Mouse (Mus musculus) cerebellum, adult 18-20 months (tissue): ENCODE data around the gene Nudt9.

Source experiments
- DNase-seq, 2 experiments: peaks; one replicate each; pipeline ENCODE4 v3.0.0; 2021

Gene Nudt9

DNA sequence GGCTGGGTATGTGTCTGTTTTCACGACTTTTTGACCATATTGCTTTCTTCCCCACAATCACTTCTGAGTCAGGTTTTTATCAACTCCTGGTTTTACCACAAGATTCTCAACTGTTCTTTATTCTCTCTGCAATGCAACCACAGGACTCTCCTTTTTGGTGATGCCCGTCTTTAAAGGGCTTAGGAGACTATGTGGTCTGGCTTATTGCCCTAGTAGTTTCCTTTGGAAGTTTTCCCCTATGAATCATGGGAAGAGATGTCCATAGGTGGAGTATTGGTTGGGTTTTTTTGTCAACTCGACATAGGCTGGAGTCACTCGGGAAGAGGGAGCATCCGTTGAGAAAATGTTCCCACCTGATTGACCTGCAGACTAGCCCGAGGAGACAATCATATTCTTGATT is 34.6 kb downstream of the Nudt9 start:
- no peak for DNase-seq

GRCm38 (mm10) chr5:104085366-104085765 is 39.3 kb downstream of the Nudt9 start:
- no peak for DNase-seq

GRCm38 (mm10) chr5:104089751-104090150 is 43.6 kb downstream of the Nudt9 start:
- no peak for DNase-seq

- DNase-seq: no peak
Observed at GRCm38 (mm10) chr5:104095416-104096077, 49.4 kb downstream of the Nudt9 start.

GRCm38 (mm10) chr5:104096078-104096938 is 50.2 kb downstream of the Nudt9 start:
- DNase-seq: no peak

GRCm38 (mm10) chr5:104101678-104102531 is 55.8 kb downstream of the Nudt9 start:
- DNase-seq: no peak

GRCm38 (mm10) chr5:104103171-104103570 is 57.1 kb downstream of the Nudt9 start:
- no peak for DNase-seq

GRCm38 (mm10) chr5:104104111-104104510 is 58.0 kb downstream of the Nudt9 start:
- no peak for DNase-seq

- peak in 1 of 2 experiments; percentile 7 for DNase-seq
Observed at GRCm38 (mm10) chr5:104108127-104108875, 62.2 kb downstream of the Nudt9 start.

GRCm38 (mm10) chr5:104108879-104109369 is 62.8 kb downstream of the Nudt9 start:
- DNase-seq: peak; percentile 48 to 49

DNA sequence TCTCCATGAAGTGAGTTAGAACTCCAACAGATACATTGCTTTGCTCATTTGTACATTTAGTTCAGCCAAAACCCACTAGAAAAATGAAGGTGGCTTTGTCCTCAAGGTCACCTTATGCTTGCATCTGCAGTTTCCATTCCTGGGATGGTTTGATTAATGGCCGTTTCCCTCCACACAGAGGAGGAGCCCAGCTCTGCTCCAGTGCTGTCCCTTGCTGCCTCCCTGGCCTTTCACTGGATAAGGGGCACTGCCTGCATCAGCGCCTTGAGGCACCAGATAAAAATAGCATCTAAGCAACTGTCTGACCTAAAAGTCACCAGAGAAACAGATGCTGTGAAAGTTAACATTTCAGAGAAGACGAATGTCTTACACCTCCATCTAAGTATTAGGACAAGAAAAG is 63.4 kb downstream of the Nudt9 start:
- no peak for DNase-seq

- peak; percentile 8 to 21 for DNase-seq
Observed at GRCm38 (mm10) chr5:104110171-104110920, 64.2 kb downstream of the Nudt9 start.

DNA sequence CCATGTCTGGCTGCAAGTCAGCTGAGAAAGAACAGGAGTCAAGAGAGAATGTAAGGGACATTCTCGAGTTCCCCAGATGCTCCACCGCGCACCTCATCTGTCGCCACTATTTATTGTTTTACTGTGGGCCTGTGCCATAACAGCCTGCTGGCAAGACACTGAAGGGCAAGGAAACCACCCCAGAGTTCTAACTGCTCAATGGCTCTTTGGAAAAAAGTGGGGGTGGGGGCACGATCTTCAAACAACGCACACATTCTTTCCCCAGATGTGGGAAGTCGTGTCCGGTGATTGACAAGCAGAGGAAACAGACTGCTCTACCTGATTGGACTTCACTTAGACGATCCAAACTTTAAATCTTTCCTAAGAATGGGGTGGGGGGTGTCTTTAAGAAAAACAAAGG is 65.9 kb downstream of the Nudt9 start:
- DNase-seq: no peak

DNA sequence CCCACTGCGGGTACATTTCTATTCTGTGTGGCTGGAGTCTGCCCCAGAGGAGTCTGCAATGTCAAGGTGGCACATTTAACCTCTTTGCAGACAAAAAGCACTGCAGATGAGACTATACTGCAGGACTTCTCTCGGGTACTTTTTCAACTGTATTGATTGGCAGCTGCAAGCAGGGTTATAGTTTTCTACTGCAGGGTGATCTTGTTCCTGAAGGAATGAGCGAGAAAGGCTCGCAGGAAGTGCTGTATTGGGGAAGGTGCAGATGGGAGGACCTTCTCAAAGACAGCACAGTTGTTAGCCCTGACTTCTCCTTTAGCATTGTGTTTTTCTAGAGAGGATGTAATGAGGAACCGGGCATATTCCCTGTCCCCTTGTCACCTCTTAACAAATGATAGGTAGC is 66.4 kb downstream of the Nudt9 start:
- no peak for DNase-seq

- DNase-seq: peak; percentile 29 to 39
Observed at GRCm38 (mm10) chr5:104113491-104114172, 67.5 kb downstream of the Nudt9 start, which contains the start of gene Sparcl1. Sparcl1 (minus strand) TSS chr5:104113733.
